8 mouse cellular contexts compared by ENCODE assay signal in the genomic region with DNA sequence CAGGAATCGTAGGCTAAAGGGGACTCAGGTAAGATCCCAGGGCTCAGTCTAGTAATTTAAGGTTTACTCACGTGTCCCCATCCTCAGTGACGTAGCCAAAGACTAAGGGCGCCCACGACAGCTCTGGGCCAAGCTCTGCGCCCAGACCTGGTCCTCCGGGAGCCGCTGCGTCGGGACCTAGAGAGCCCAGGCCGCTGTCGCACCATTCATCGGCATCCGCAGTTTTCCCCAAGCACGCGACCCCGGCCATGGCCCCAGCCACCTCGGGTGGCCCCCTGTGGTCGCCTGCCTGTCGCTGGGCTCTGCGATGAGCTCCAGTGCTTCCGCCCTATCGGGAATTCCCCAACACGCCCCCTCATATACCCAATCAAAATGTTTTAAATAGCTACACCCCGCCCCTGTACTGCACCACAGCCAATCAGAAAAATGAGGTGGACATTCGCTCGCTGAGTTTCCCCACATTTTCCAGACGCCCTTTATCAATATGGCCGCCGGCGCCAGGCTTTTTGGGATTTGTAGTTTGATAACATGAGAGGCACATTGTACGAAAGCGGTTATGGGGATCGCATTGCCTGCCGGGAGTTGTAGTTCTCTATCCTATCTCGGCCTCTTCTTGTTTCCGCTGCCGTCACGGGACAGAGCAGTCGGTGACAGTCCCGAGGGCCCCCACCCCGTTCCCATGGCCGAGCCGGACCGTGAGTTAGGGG. TPM values are rescaled to one million over a fixed set of nuclear protein-coding genes. Genes with fewer than 3 reads are reported as not detected.
DNase-seq lines count a peak whose midpoint lies in the region; ATAC-seq lines count a peak whose summit lies in the region.

A gene (plus strand): TSS at position 563 of the 707 bp plus-strand sequence.

- peak within 1 kb of the TSS; percentile 84 for H3K4me3 ChIP-seq in heart, embryonic 10.5 days
- peak within 1 kb of the TSS; percentile 84 for H3K4me3 ChIP-seq in kidney, embryonic 15.5 days (replicated peaks)

- H3K9ac ChIP-seq in kidney, embryonic 15.5 days = peak within 1 kb of the TSS; percentile 69

- under 1% methylated on average over 45 of the region's 45 CpGs for WGBS in heart, embryonic 10.5 days
- WGBS in kidney, embryonic 15.5 days = under 1% methylated on average over 45 of the region's 45 CpGs

- DNase-seq in B cell, adult 2 months = peak; percentile 93 to 95
- peak; percentile 99 for DNase-seq in brain, adult 2 months (ENCODE audit: low read depth, low spot score)
- DNase-seq in heart, embryonic 10.5 days (ENCODE audit: low spot score) = peak; percentile 99
- DNase-seq in liver = peak; percentile 96
- DNase-seq in spleen, postnatal 4 days (ENCODE audit: low spot score in 2 of 2) = peak; percentile 94 to 95

- no peaks in the 10 kb centered on the region for H3K9me3 ChIP-seq in heart, embryonic 10.5 days
- H3K9me3 ChIP-seq in kidney, embryonic 15.5 days (replicated peaks) = no peaks in the 10 kb centered on the region

- peaks cover 12% of the 10 kb centered on the region for H3K36me3 ChIP-seq in heart, embryonic 10.5 days
- peaks cover 11% of the 10 kb centered on the region for H3K36me3 ChIP-seq in kidney, embryonic 15.5 days

- H3K27me3 ChIP-seq in heart, embryonic 10.5 days (ENCODE audit: insufficient read depth, poor library complexity, severe bottlenecking) = no peaks in the 10 kb centered on the region
- no peaks in the 10 kb centered on the region for H3K27me3 ChIP-seq in kidney, embryonic 15.5 days

- peak within 1 kb of the TSS; percentile 87 for H3K27ac ChIP-seq in heart, embryonic 10.5 days
- H3K27ac ChIP-seq in kidney, embryonic 15.5 days = 0 out of 2 replicates have a peak within 1 kb of the TSS, but pooled peaks have one; percentile 29

- peak within 1 kb of the TSS; percentile 69 for H3K4me2 ChIP-seq in kidney, embryonic 15.5 days

- ATAC-seq in erythroblast, adult 5-6 weeks (replicated peaks; ENCODE audit: low FRiP score, poor library complexity, severe bottlenecking) = peak; percentile 94
- peak; percentile 98 for ATAC-seq in kidney, embryonic 15.5 days (replicated peaks; ENCODE audit: low FRiP score)
- ATAC-seq in monocyte, adult 5-6 weeks (replicated peaks; ENCODE audit: insufficient number of reproducible peaks, low FRiP score, low TSS enrichment, poor library complexity, severe bottlenecking) = peak; percentile 87

- H3K4me1 ChIP-seq in heart, embryonic 10.5 days = peaks cover 29% of the 10 kb centered on the region
- peaks cover 25% of the 10 kb centered on the region for H3K4me1 ChIP-seq in kidney, embryonic 15.5 days

RNA-seq across cellular contexts. Expression of the gene that starts here (rescaled TPM):
- total RNA-seq in erythroblast, adult 5-6 weeks (2015; ENCODE audit: low replicate concordance) = 18.3 and 21.5 TPM in 2 replicates
- total RNA-seq in erythroblast, adult 5-6 weeks (2017; ENCODE audit: low replicate concordance) = 6.0 and 9.8 TPM in 2 replicates
- 53.8 and 57.8 TPM in 2 replicates for polyA plus RNA-seq in heart, embryonic 10.5 days (2016; fragmentation: Nextera tagmentation; extraction: Ambion mirVana)
- polyA plus RNA-seq in kidney, embryonic 15.5 days (2015; fragmentation: Nextera tagmentation; extraction: Ambion mirVana) = 57.2 and 67.6 TPM in 2 replicates
- total RNA-seq in monocyte, adult 5-6 weeks (2017) = 32.9 to 55.7 TPM (median 54.2 TPM) in 3 replicates

Comparison
In these comparisons a context has a peak if more than half of its experiments do, and no peak if none do; other contexts are left out.
1. Peak in every context shown above with its lines: DNase-seq, ATAC-seq, H3K4me3 ChIP-seq and H3K27ac ChIP-seq.